Mouse (Mus musculus): ENCODE data around the gene Zfp617. TPM values are rescaled to one million over a fixed set of nuclear protein-coding genes. Genes with fewer than 3 reads are reported as not detected.

Gene Zfp617
- 10 to 100 TPM; 10.3 to 11.7 TPM for total RNA-seq (2023)

DNA sequence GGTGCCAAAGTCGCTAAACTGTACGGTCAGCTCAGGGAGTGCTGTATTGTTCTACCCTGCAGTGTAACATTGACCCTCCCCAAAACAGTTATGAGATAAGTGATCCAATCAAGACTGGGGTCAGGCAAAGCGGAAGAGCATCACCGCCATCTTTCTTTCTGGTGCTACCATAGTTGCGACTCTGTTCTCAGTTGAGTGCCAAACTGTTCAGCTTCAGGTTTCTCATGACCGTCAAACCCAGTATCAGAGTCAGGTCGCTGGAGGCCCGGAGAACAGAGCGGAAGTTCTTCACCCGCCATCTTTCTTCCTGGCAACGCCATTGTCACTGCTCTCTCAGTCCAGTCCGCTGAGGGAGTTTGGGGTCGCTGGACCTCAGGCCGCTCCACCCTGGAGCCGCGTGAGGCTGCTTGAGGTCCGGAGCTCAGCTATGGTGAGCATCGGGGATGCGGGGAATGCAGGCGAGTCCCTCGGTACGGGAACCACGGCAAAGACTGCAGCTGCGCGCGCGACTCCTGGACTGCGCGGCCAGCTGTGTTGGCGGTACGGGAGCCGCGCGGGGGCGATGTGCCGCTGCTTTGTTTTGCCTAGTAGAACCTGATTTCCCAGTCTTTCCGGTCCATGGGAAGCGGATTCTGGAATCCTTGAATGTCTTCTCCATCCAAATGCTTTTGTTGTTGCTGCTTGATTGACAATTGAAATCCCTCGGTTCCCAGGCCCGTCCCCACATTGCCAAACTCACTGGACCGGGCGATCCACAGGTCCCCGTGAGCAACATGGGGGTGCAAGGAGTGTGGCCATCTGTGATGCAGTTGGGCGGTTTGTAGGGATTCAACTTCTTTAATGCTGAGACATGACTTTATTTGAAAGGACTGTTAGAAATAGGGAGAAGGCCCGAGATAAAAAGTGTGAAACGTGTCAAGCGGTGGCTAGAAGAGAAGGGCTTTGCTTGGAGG lies at the start of gene Zfp617, which contains the start of gene Zfp882:
Gene Zfp617 (plus strand): TSS at position 327 of the 953 bp plus-strand sequence.
Gene Zfp882 (plus strand): TSS at position 300 of the 953 bp plus-strand sequence.

DNA sequence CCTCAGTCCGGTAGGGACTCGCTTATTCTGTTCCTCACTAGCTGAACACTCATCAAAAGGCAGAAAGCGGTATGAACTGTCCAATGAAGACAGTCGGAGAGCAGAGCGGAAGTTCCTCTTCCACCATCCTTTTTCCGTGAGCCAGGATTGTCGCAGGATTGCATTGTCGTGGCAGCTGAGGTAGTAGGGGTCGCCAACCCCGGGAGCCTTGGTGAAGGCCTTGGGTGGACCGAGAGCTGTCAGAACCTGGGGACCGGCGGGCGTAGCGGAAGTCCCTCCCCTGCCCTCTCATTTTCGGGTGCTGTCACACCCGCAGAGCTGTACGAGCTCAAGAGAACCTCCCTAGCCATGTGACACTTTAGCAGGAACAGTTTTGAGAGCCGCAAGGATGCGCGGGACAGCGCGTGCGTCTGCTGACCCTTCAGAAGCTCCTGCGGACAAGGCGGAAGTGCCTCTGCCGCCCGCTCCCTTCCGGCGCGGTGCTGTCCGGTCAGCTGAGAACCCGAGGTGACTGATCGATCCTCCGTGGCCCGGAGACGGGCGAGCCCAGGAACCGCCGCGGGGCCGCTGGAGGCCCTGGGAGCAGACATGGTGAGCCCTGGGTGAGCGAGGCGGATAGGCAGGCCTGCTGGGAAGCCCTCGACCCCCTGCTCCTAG lies 26.7 kb upstream of the Zfp617 start, which contains the start of gene Zfp709:
Gene Zfp709 (plus strand): TSS at position 402 of the 657 bp plus-strand sequence.

DNA sequence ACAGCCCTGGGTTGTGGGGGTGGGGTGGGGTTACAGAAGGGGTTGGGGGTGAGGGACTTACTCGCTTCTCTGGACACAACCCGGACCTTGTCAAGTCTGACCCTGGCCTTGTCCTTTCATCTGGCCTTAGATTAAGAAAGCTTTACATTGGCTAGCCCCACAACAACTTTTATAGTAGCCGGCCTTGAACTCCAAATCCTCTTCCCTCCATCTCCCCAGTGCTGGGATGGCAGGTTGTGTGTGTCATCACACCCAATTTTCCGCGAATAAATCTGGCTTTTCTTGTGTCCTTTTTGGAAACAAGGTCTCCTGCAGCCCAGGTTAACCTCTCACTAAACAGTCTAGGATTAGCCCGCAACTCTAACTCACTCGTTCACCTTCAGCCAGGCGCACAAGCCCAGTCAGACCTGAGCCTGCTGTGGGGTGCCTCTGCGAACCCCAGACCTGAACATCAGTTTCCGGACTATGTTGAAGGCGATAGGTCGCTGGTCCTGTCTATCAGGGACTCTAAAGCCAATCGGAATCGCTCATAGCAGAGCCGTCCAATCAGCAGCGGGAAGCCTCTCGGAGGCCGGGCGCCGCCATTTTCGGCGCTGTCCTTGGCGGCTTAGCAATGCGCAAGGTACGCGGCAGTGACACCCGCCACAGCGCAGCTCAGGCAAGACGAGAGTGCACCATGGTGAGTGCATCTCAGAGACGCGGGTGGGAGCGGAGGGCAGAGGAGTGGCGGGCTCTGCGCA lies 42.2 kb downstream of the Zfp617 start, which contains the start of gene Zfp961:
Gene Zfp961 (plus strand): TSS at position 557 of the 740 bp plus-strand sequence.

Other genes with a start within 250 kb of the Zfp617 start
- 1 to 10 TPM; 1.1 to 1.3 TPM for gene Unc13a, start 236.9 kb upstream of the Zfp617 start, total RNA-seq (2023)
- 10 to 100 TPM; 32.0 to 37.6 TPM for gene Jak3, start 232.3 kb upstream of the Zfp617 start, total RNA-seq (2023)
- gene Insl3, start 219.4 kb upstream of the Zfp617 start, total RNA-seq (2023), result 10 to 100 TPM; 11.5 to 14.2 TPM
- under 1 TPM; 0.61 to 0.66 TPM for gene B3gnt3, start 206.8 kb upstream of the Zfp617 start, total RNA-seq (2023)
- gene Fcho1, start 182.9 kb upstream of the Zfp617 start, total RNA-seq (2023), result 10 to 100 TPM; 21.1 to 26.8 TPM
- 10 to 100 TPM in 1 of 2 experiments, 1 to 10 TPM in 1; 9.9 to 10.7 TPM for gene Zfp709, start 26.6 kb upstream of the Zfp617 start, total RNA-seq (2023)
- gene Zfp882, start within 50 bp of the Zfp617 start, total RNA-seq (2023), result 1 to 10 TPM; 3.6 to 3.7 TPM
- gene Zfp961, start 42.4 kb downstream of the Zfp617 start, total RNA-seq (2023), result 1 to 10 TPM; 7.4 to 9.6 TPM
- gene Cyp4f18, start 101.0 kb downstream of the Zfp617 start, total RNA-seq (2023), result 100 to 1,000 TPM; 240 to 283 TPM
- gene Olfr372, start 132.6 kb downstream of the Zfp617 start, total RNA-seq (2023), result not detected
- under 1 TPM in 1 of 2 experiments, not detected in 1; 0.21 TPM for gene Olfr373, start 174.5 kb downstream of the Zfp617 start, total RNA-seq (2023)
- under 1 TPM in 1 of 2 experiments, not detected in 1; 0.05 TPM for gene Olfr374, start 198.4 kb downstream of the Zfp617 start, total RNA-seq (2023)
- gene Tpm4, start 226.3 kb downstream of the Zfp617 start, total RNA-seq (2023), result 100 to 1,000 TPM; 224 to 258 TPM